ENCODE assay signal across 26 mouse cellular contexts in the genomic region with DNA sequence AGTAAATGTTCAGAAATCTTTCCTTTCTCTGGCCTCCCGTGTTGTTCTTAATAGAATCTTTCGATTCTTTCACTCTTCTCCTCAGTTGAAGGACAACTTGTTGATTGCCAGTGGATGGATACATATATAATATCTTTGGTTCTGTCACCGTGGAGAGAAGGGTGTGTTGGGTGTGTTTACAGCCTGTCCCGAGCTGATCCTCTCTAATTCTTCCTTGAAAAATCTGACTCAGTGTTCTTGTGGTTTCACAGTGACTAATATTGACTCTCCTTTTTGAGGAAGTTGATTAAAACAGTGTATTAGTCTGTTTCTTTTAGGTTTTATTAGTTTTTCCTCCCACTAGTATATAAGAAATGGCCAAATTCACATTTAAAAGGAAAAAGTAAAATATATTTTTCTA.
A peak's percentile ranks its signal among the peaks of the same experiment; 100 is the strongest.
DNase-seq lines count a peak whose midpoint lies in the region; ATAC-seq and TF ChIP-seq lines count a peak whose summit lies in the region.
"Had no signal": no experiment of that assay in that cellular context is flagged by ENCODE, and none has a peak within 500 bp of the region (broad histone marks: within the 10 kb centered on the region; RNA-seq: fewer than 3 reads in every experiment).

No protein-coding gene starts in this region.

- DNase-seq in liver, adult 2 months (ENCODE audit: extremely low read depth, low read depth, low spot score) = peak; percentile 27
- DNase-seq in liver, postnatal 0 days = no peak
- DNase-seq in MEL (ENCODE audit: low read depth, low spot score) = peak; percentile 73
- peak; percentile 6 for DNase-seq in c-Kit-positive CD71-negative TER-119-negative erythroid progenitor cells, embryonic 14.5 days (ENCODE audit: low read depth)
- DNase-seq in heart, postnatal 4 days = no peak
- no peak for DNase-seq in urinary bladder, adult 2 months (ENCODE audit: low spot score)
- DNase-seq: adrenal gland, postnatal 14 days; B cell, adult 2 months; cerebellum, adult 18-20 months; cerebellum, adult 9-11 months; cerebellum, postnatal 25 days; forebrain, postnatal 0 days; gastrocnemius, adult 2 months; gastrocnemius, postnatal 14 days; heart, adult 18-20 months; heart, postnatal 14 days had no signal

- no peak overlapping the region for H3K4me3 ChIP-seq in liver, adult 2 months (ENCODE audit: insufficient read depth, low read depth, low read length)
- H3K4me3 ChIP-seq in liver, postnatal 0 days (ENCODE audit: low read depth, low read length) = no peak overlapping the region
- no peak overlapping the region; a peak in 1 of 4 replicates for H3K4me3 ChIP-seq in MEL (ENCODE audit: control insufficient read depth in 1 of 2, insufficient read depth in 1 of 2, low read depth in 2 of 2, low read length in 2 of 2)
- H3K4me3 ChIP-seq: embryonic facial prominence, embryonic 12.5 days; embryonic facial prominence, embryonic 15.5 days; gastrocnemius, adult 2 months; heart, embryonic 13.5 days; hindbrain, embryonic 12.5 days; hindbrain, embryonic 15.5 days had no signal

- H3K4me2 ChIP-seq in liver, postnatal 0 days (ENCODE audit: low read depth, low read length) = no peak overlapping the region
- H3K4me2 ChIP-seq: embryonic facial prominence, embryonic 12.5 days; embryonic facial prominence, embryonic 15.5 days; heart, embryonic 13.5 days; hindbrain, embryonic 12.5 days; hindbrain, embryonic 15.5 days had no signal

- no peak overlapping the region for H3K27ac ChIP-seq in liver, adult 2 months (replicated peaks; ENCODE audit: insufficient read depth, low read depth, low read length)
- H3K27ac ChIP-seq in liver, postnatal 0 days (ENCODE audit: low read depth) = no peak overlapping the region
- H3K27ac ChIP-seq in MEL (ENCODE audit: control insufficient read depth, low read depth, low read length) = no peak overlapping the region
- H3K27ac ChIP-seq: embryonic facial prominence, embryonic 12.5 days; embryonic facial prominence, embryonic 15.5 days; gastrocnemius, adult 2 months; heart, embryonic 13.5 days; hindbrain, embryonic 12.5 days; hindbrain, embryonic 15.5 days had no signal

- no peaks in the 10 kb centered on the region for H3K4me1 ChIP-seq in liver, adult 2 months (ENCODE audit: control insufficient read depth, insufficient read depth, low read length)
- no peaks in the 10 kb centered on the region for H3K4me1 ChIP-seq in liver, postnatal 0 days (ENCODE audit: insufficient read depth)
- peaks cover 0 to 6% of the 10 kb centered on the region in 2 experiments; a peak in 1 of 4 replicates for H3K4me1 ChIP-seq in MEL (ENCODE audit: control insufficient read depth in 1 of 2, insufficient read depth in 2 of 2, low read length in 2 of 2)
- H3K4me1 ChIP-seq: embryonic facial prominence, embryonic 12.5 days; embryonic facial prominence, embryonic 15.5 days; heart, embryonic 13.5 days; hindbrain, embryonic 12.5 days; hindbrain, embryonic 15.5 days had no signal

- H3K9me3 ChIP-seq in liver, postnatal 0 days (ENCODE audit: low read length) = no peaks in the 10 kb centered on the region
- no peaks in the 10 kb centered on the region for H3K9me3 ChIP-seq in MEL (replicated peaks; ENCODE audit: insufficient read depth, low read length)
- H3K9me3 ChIP-seq: embryonic facial prominence, embryonic 12.5 days; embryonic facial prominence, embryonic 15.5 days; heart, embryonic 13.5 days; hindbrain, embryonic 12.5 days; hindbrain, embryonic 15.5 days had no signal

- TF ChIP-seq POLR2A in liver, adult 2 months (IDR thresholded peaks at IDR 0.05; ENCODE audit: extremely low read depth, insufficient read depth, low read length) = no peak
- TF ChIP-seq POLR2A in MEL (IDR thresholded peaks at IDR 0.05; ENCODE audit: control insufficient read depth in 1 of 2, insufficient read depth in 1 of 2, low read depth in 1 of 2, low read length in 2 of 2, poor library complexity in 1 of 2) = no peak

- no peak for TF ChIP-seq CTCF in liver, adult 2 months (IDR thresholded peaks at IDR 0.05; ENCODE audit: low read depth, low read length)
- TF ChIP-seq CTCF in liver, postnatal 0 days (IDR thresholded peaks at IDR 0.05; ENCODE audit: low read depth) = no peak
- TF ChIP-seq CTCF in MEL (IDR thresholded peaks at IDR 0.05 in 2 of 3, conservative IDR thresholded peaks at IDR 0.05 in 1 of 3; ENCODE audit: control insufficient read depth in 1 of 3, insufficient read depth in 1 of 3, low read depth in 2 of 3, low read length in 3 of 3, poor library complexity in 1 of 3, severe bottlenecking in 1 of 3) = no peak

- TF ChIP-seq RAD21 in MEL (IDR thresholded peaks at IDR 0.05; ENCODE audit: low read depth, low read length) = no peak; the same call in 1 of the 2 replicates

- H3K36me3 ChIP-seq in liver, adult 2 months (ENCODE audit: control insufficient read depth, insufficient read depth, low read length) = no peaks in the 10 kb centered on the region
- H3K36me3 ChIP-seq in liver, postnatal 0 days (replicated peaks; ENCODE audit: insufficient read depth, low read length) = no peaks in the 10 kb centered on the region
- peaks cover 0 to 8% of the 10 kb centered on the region in 2 experiments; a peak in 2 of 4 replicates for H3K36me3 ChIP-seq in MEL (ENCODE audit: control insufficient read depth in 1 of 2, insufficient read depth in 2 of 2, low read length in 2 of 2)
- H3K36me3 ChIP-seq: embryonic facial prominence, embryonic 12.5 days; embryonic facial prominence, embryonic 15.5 days; G1E; heart, embryonic 13.5 days; hindbrain, embryonic 12.5 days; hindbrain, embryonic 15.5 days had no signal

- ATAC-seq in liver, postnatal 0 days = no peak
- ATAC-seq: activated CD4-positive, CD25-positive, alpha-beta regulatory T cell, adult 4 months; forebrain, embryonic 14.5 days; forebrain, postnatal 0 days; intestine, postnatal 0 days had no signal

- no peaks in the 10 kb centered on the region for H3K79me2 ChIP-seq in liver, adult 2 months (ENCODE audit: control insufficient read depth, insufficient read depth, low read length)
- H3K79me2 ChIP-seq in MEL (ENCODE audit: control insufficient read depth, insufficient read depth, low read length, poor library complexity) = no peaks in the 10 kb centered on the region

- TF ChIP-seq EP300 in liver, postnatal 0 days (IDR thresholded peaks at IDR 0.05; ENCODE audit: low read depth) = no peak
- peak; percentile 52 to 78 for TF ChIP-seq EP300 in MEL (IDR thresholded peaks at IDR 0.05; ENCODE audit: low read depth in 1 of 2, low read length in 2 of 2)

- 55% methylated on average over 4 of the region's 4 CpGs for WGBS in liver, adult 2 months
- 44% methylated on average over 4 of the region's 4 CpGs for WGBS in liver, postnatal 0 days (ENCODE audit: insufficient replicate concordance)

- no peaks in the 10 kb centered on the region for H3K27me3 ChIP-seq in liver, adult 2 months (ENCODE audit: control insufficient read depth, insufficient read depth, low read length)
- no peaks in the 10 kb centered on the region for H3K27me3 ChIP-seq in liver, postnatal 0 days (ENCODE audit: insufficient read depth, low read length)
- H3K27me3 ChIP-seq in MEL (ENCODE audit: control insufficient read depth in 1 of 2, insufficient read depth in 2 of 2, low read length in 2 of 2) = no peaks in the 10 kb centered on the region
- H3K27me3 ChIP-seq: CH12.LX; embryonic facial prominence, embryonic 12.5 days; embryonic facial prominence, embryonic 15.5 days; heart, embryonic 13.5 days; hindbrain, embryonic 12.5 days; hindbrain, embryonic 15.5 days had no signal

- H3K9ac ChIP-seq in liver, adult 2 months (ENCODE audit: low read depth, low read length) = no peak overlapping the region
- no peak overlapping the region for H3K9ac ChIP-seq in liver, postnatal 0 days (replicated peaks)
- no peak overlapping the region for H3K9ac ChIP-seq in MEL (ENCODE audit: control insufficient read depth, low read depth, low read length, poor library complexity, severe bottlenecking)
- H3K9ac ChIP-seq: embryonic facial prominence, embryonic 12.5 days; embryonic facial prominence, embryonic 15.5 days; forebrain, postnatal 0 days; heart, embryonic 13.5 days; hindbrain, embryonic 12.5 days; hindbrain, embryonic 15.5 days had no signal

TF ChIP-seq in MEL, 35 proteins besides CTCF, POLR2A, EP300 and RAD21:
- peak; percentile 44; the same call in 1 of the 2 replicates for TF ChIP-seq ETS1 (IDR thresholded peaks at IDR 0.05; ENCODE audit: low read depth, low read length)
- TF ChIP-seq USF2 (IDR thresholded peaks at IDR 0.05; ENCODE audit: borderline replicate concordance in 1 of 2, insufficient read depth in 1 of 2, low read depth in 1 of 2, low read length in 2 of 2) = no peak
- peak; percentile 68; the same call in 1 of the 2 replicates for TF ChIP-seq RCOR1 (IDR thresholded peaks at IDR 0.05; ENCODE audit: low read depth, low read length)
- 0 out of 2 replicates have a peak, but pooled peaks have one; percentile 37 for TF ChIP-seq ZKSCAN1 (IDR thresholded peaks at IDR 0.05; ENCODE audit: low read depth, low read length)
- TF ChIP-seq CHD2 (IDR thresholded peaks at IDR 0.05; ENCODE audit: low read length) = no peak
- no peak for TF ChIP-seq ELF1 (IDR thresholded peaks at IDR 0.05; ENCODE audit: low read depth, low read length)

Comparison
In these comparisons a context has a peak if more than half of its experiments do, and no peak if none do; other contexts are left out.
1. DNase-seq: peak in liver, adult 2 months (single experiment), MEL (single experiment) and c-Kit-positive CD71-negative TER-119-negative erythroid progenitor cells, embryonic 14.5 days (single experiment); none in liver, postnatal 0 days (single experiment), heart, postnatal 4 days (single experiment) and urinary bladder, adult 2 months (single experiment).